Mouse (Mus musculus) lung, embryonic 16.5 days (tissue): ENCODE measurements around the gene Setd1b. TPM values are rescaled to one million over a fixed set of nuclear protein-coding genes. Genes with fewer than 3 reads are reported as not detected.

Source experiments
- ATAC-seq: fragments of 200-750 bp; cut with Nextera tagmentation; 2 replicates; pipeline ENCODE4 v1.8.0; 2017; ENCODE audit warnings: low read depth, mild to moderate bottlenecking, moderate library complexity
- H3K27ac ChIP-seq: fragments of 300-500 bp; sonication (generic); 2 replicates; pipeline ENCODE4 v1.5.1; 2014; ENCODE audit warnings: mild to moderate bottlenecking, control low read depth, low read length
- H3K27me3 ChIP-seq: fragments of 300-500 bp; sonication (generic); 2 replicates; pipeline ENCODE4 v1.6.1; 2014; ENCODE audit warnings: low read depth, low read length, mixed read lengths; ENCODE audit not compliant: control insufficient read depth, insufficient read depth
- H3K36me3 ChIP-seq: fragments of 300-500 bp; sonication (generic); 2 replicates; pipeline ENCODE4 v1.6.1; 2014; ENCODE audit warnings: low read length; ENCODE audit not compliant: control insufficient read depth, insufficient read depth
- H3K4me1 ChIP-seq: fragments of 300-500 bp; sonication (generic); replicated peaks from 2 replicates; pipeline ENCODE4 v1.6.1; 2014; ENCODE audit warnings: low read length, mixed read lengths; ENCODE audit not compliant: control insufficient read depth, insufficient read depth
- H3K4me2 ChIP-seq: fragments of 300-500 bp; sonication (generic); 2 replicates; pipeline ENCODE4 v1.6.1; 2014; ENCODE audit warnings: low read depth, low read length, control low read depth
- H3K4me3 ChIP-seq: fragments of 300-500 bp; sonication (generic); 2 replicates; pipeline ENCODE4 v1.5.1; 2014; ENCODE audit warnings: mild to moderate bottlenecking, low read length, control low read depth
- H3K9ac ChIP-seq: fragments of 300-500 bp; sonication (generic); 2 replicates; pipeline ENCODE4 v1.6.1; 2014; ENCODE audit warnings: low read length, control low read depth
- H3K9me3 ChIP-seq: fragments of 300-500 bp; sonication (generic); 2 replicates; pipeline ENCODE4 v1.6.1; 2016; ENCODE audit warnings: low read length; ENCODE audit not compliant: control insufficient read depth
- WGBS: fragments of 180-500 bp; shearing (Covaris S2); extraction: QIAGEN DNeasy Blood & Tissue Kit; methylation state at CpG from one replicate; pipeline ENCODE4 v1.1.7; 2014; 5-methylcytosine and 5-hydroxymethylcytosine counted together
- polyA plus RNA-seq: library from polyadenylated mRNA; unstranded; fragments of >200 nt; fragmentation: Nextera tagmentation; extraction: Ambion mirVana; gene quantifications from 2 replicates; pipeline ENCODE4 v1.2.1, GENCODE M21; 2015

Setd1b gene
- polyA plus RNA-seq, 1 experiment from 2014 or later = 9.1 TPM

DNA sequence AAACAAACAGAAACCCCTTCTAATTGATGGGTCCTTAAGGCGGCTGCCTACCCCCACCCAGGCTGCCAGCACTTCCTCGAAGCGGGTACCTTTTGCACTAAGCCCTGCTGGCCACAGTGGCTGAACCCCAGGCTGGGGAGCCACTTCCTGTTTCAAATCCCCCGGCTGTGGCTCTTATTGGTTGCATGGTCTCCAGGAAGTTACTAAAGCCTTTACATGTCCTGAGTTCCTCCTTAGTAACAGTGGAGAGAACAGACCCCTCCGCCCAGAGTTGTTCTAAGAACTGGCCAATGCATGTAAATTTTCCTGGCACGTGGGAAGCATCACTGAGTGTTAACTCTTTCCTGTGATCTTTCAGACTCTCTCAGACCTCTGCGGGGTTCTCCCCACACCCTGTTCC is 9.1 kb downstream of the Setd1b start:
- H3K9me3 ChIP-seq = no peaks in the 10 kb centered on the region
- peaks cover 47% of the 10 kb centered on the region for H3K36me3 ChIP-seq
- peak overlapping the region; percentile 31 for H3K9ac ChIP-seq
- peak overlapping the region; percentile 46 for H3K4me3 ChIP-seq
- peak; percentile 23 for ATAC-seq
- peak overlapping the region; percentile 54; the same call in 1 of the 2 replicates for H3K27ac ChIP-seq
- WGBS = 12% methylated on average over 7 of the region's 7 CpGs
- H3K27me3 ChIP-seq = no peaks in the 10 kb centered on the region
- peak overlapping the region; percentile 60 for H3K4me2 ChIP-seq
- peaks cover 32% of the 10 kb centered on the region for H3K4me1 ChIP-seq

GRCm38 (mm10) chr5:123151707-123152362 is 9.8 kb downstream of the Setd1b start:
- H3K4me1 ChIP-seq = peaks cover 32% of the 10 kb centered on the region

DNA sequence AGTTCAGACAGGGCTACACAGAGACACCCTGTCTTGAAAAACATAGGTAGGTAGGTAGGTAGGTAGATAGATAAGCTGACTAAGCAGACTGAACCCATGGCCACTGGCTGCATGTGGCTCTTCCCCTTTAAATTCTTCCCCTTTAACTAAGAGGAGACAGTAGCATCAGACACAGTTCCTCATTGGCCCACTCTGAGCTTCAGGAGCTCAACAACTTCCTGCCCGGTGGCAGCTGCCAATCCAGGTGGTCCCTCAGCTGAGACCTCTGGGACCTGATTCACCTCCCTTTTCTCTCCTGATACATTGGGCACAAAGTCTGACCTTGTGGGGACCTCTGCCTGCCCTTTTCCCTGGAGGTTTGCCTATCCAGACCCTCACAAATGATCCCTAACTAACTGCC is 10.9 kb downstream of the Setd1b start:
- H3K9ac ChIP-seq = no peak overlapping the region
- no peaks in the 10 kb centered on the region for H3K9me3 ChIP-seq
- H3K4me1 ChIP-seq = peaks cover 32% of the 10 kb centered on the region
- ATAC-seq = no peak
- peaks cover 51% of the 10 kb centered on the region for H3K36me3 ChIP-seq
- no peaks in the 10 kb centered on the region for H3K27me3 ChIP-seq
- H3K4me3 ChIP-seq = no peak overlapping the region
- H3K4me2 ChIP-seq = no peak overlapping the region
- 65% methylated on average over 1 of the region's 1 CpGs for WGBS
- no peak overlapping the region for H3K27ac ChIP-seq

More at GRCm38 (mm10) chr5:123151707-123152362, 9.8 kb downstream of the Setd1b start:
- no peak overlapping the region for H3K4me3 ChIP-seq
- peaks cover 44% of the 10 kb centered on the region for H3K36me3 ChIP-seq
- no peaks in the 10 kb centered on the region for H3K9me3 ChIP-seq
- H3K27me3 ChIP-seq = no peaks in the 10 kb centered on the region
- ATAC-seq = no peak
- H3K9ac ChIP-seq = no peak overlapping the region; the same call in 1 of the 2 replicates
- H3K4me2 ChIP-seq = no peak overlapping the region
- 91% methylated on average over 17 of the region's 19 CpGs for WGBS
- H3K27ac ChIP-seq = no peak overlapping the region

DNA sequence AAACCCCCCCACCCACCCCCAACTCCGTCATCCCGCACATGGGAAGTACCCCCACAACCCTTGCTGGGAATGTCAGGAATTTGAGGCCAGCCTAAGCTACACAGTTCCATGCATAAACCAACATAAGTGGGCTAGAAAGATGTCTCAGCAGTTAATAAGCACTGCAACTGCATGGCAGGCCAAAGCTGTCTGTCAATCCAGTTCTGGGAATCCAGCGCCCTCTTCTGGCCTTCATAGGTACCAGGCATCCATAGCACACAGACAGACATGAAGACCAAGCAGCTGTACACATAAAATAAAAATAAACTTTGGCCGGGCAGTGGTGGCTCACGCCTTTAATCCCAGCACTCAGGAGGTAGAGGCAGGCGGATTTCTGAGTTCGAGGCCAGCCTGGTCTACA is 13.4 kb downstream of the Setd1b start:
- 31% methylated on average over 7 of the region's 7 CpGs for WGBS
- Histone ChIP-seq H3K36me3 (peaks cover 69% of the 10 kb centered on the region), H3K27me3 (no peaks in the 10 kb centered on the region), H3K4me3 (no peak overlapping the region), H3K9me3 (no peaks in the 10 kb centered on the region), H3K27ac (no peak overlapping the region), H3K4me2 (no peak overlapping the region), H3K9ac (no peak overlapping the region), H3K4me1 (peaks cover 11% of the 10 kb centered on the region)
- ATAC-seq = peak; percentile 39

GRCm38 (mm10) chr5:123156763-123157162 is 14.8 kb downstream of the Setd1b start:
- H3K9me3 ChIP-seq = no peaks in the 10 kb centered on the region
- ATAC-seq = no peak
- no peaks in the 10 kb centered on the region for H3K27me3 ChIP-seq
- H3K36me3 ChIP-seq = peaks cover 72% of the 10 kb centered on the region
- no peak overlapping the region for H3K4me2 ChIP-seq
- H3K4me1 ChIP-seq = no peaks in the 10 kb centered on the region
- WGBS = 87% methylated on average over 12 of the region's 12 CpGs
- H3K4me3 ChIP-seq = no peak overlapping the region
- H3K9ac ChIP-seq = no peak overlapping the region
- no peak overlapping the region for H3K27ac ChIP-seq

DNA sequence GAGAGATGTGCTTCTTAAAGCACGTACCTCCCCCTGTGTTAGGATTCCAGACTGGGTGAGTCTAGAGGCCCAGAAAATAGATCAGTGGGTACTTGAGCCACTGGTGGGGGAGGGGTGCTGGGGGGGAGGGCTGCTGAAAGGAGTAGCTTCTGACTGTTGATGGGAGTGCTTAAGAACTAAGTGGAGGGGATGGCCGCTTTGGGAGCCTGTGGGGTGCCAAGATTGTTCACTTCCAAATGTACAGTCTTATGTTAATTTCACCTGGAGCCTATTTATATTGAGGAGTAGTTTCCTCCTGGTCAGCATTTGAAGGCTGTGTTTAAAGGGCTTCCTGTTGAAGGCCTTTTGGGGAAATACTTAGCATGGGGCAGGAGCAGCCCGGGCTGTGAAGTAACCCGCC is 16.0 kb downstream of the Setd1b start:
- ATAC-seq = no peak
- WGBS = 83% methylated on average over 4 of the region's 4 CpGs
- no peaks in the 10 kb centered on the region for H3K9me3 ChIP-seq
- H3K27ac ChIP-seq = no peak overlapping the region
- no peaks in the 10 kb centered on the region for H3K27me3 ChIP-seq
- H3K4me3 ChIP-seq = no peak overlapping the region
- H3K36me3 ChIP-seq = peaks cover 63% of the 10 kb centered on the region
- no peak overlapping the region for H3K4me2 ChIP-seq
- no peaks in the 10 kb centered on the region for H3K4me1 ChIP-seq
- H3K9ac ChIP-seq = no peak overlapping the region

GRCm38 (mm10) chr5:123159446-123159845 is 17.5 kb downstream of the Setd1b start:
- no peak for ATAC-seq
- Histone ChIP-seq H3K36me3 (peaks cover 65% of the 10 kb centered on the region), H3K27ac (no peak overlapping the region), H3K4me1 (no peaks in the 10 kb centered on the region), H3K27me3 (no peaks in the 10 kb centered on the region), H3K9me3 (no peaks in the 10 kb centered on the region), H3K9ac (no peak overlapping the region), H3K4me3 (no peak overlapping the region), H3K4me2 (no peak overlapping the region)
- 90% methylated on average over 4 of the region's 4 CpGs for WGBS

DNA sequence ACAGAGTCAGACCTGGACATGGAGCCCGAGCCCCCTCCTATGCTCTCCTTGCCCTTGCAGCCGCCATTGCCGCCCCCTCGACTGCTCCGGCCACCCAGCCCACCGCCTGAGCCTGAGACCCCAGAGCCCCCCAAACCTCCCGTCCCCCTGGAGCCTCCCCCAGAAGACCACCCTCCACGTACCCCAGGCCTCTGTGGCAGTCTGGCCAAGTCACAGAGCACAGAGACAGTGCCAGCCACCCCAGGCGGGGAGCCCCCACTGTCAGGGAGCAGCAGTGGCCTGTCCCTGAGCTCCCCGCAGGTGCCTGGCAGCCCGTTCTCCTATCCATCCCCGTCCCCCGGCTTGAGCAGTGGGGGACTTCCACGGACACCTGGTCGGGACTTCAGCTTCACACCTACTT is 17.9 kb downstream of the Setd1b start:
- H3K36me3 ChIP-seq = peaks cover 66% of the 10 kb centered on the region
- H3K4me2 ChIP-seq = no peak overlapping the region
- H3K27ac ChIP-seq = no peak overlapping the region
- H3K9me3 ChIP-seq = no peaks in the 10 kb centered on the region
- no peaks in the 10 kb centered on the region for H3K4me1 ChIP-seq
- no peak for ATAC-seq
- H3K4me3 ChIP-seq = no peak overlapping the region
- 91% methylated on average over 15 of the region's 15 CpGs for WGBS
- no peak overlapping the region for H3K9ac ChIP-seq
- no peaks in the 10 kb centered on the region for H3K27me3 ChIP-seq

DNA sequence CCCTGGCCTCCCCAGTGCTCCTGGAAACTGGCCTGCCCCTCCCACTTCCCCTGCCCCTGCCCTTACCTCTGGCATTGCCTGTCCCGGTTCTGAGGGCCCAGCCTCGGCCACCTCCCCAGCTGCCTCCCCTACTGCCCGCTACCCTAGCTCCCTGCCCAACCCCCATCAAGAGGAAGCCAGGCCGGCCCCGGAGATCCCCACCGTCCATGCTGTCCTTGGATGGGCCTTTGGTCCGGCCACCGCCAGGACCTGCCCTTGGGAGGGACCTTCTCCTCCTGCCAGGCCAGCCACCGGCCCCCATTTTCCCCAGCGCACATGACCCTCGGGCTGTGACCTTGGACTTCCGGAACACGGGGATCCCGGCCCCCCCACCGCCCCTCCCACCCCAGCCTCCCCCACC is 18.3 kb downstream of the Setd1b start:
- 85% methylated on average over 11 of the region's 15 CpGs for WGBS
- Histone ChIP-seq H3K4me3 (no peak overlapping the region), H3K36me3 (peaks cover 66% of the 10 kb centered on the region)

More for the DNA sequence above, 18.3 kb downstream of the Setd1b start:
- Histone ChIP-seq H3K4me1 (no peaks in the 10 kb centered on the region), H3K27me3 (no peaks in the 10 kb centered on the region), H3K27ac (no peak overlapping the region), H3K4me2 (no peak overlapping the region), H3K9me3 (no peaks in the 10 kb centered on the region), H3K9ac (no peak overlapping the region)
- no peak for ATAC-seq
